Mouse (Mus musculus) forebrain, embryonic 13.5 days (tissue): Measurements from ENCODE around the gene Ovol3. TPM values are rescaled to one million over a fixed set of nuclear protein-coding genes. Genes with fewer than 3 reads are reported as not detected.
"Not testable (repeated sequence)": the region's sequence is repeated elsewhere in the genome, so short reads cannot be mapped to it uniquely, and the experiment has no call there.

Experiments
- ATAC-seq: fragments of 200-750 bp; cut with Nextera tagmentation; 2 replicates; pipeline ENCODE4 v1.8.0; 2017
- H3K27ac ChIP-seq: fragments of 300-500 bp; sonication (generic); 2 replicates; pipeline ENCODE4 v1.5.1; 2015; ENCODE audit warnings: inconsistent platforms, mild to moderate bottlenecking, moderate library complexity
- H3K27me3 ChIP-seq: fragments of 300-500 bp; sonication (generic); 2 replicates; pipeline ENCODE4 v1.6.1; 2015; ENCODE audit warnings: mild to moderate bottlenecking, inconsistent platforms
- H3K36me3 ChIP-seq: fragments of 300-500 bp; sonication (generic); 2 replicates; pipeline ENCODE4 v1.6.1; 2015; ENCODE audit warnings: mild to moderate bottlenecking, inconsistent platforms; ENCODE audit not compliant: poor library complexity, severe bottlenecking
- H3K4me1 ChIP-seq: fragments of 300-500 bp; sonication (generic); 2 replicates; pipeline ENCODE4 v1.6.1; 2015; ENCODE audit warnings: inconsistent platforms
- H3K4me2 ChIP-seq: fragments of 300-500 bp; sonication (generic); 2 replicates; pipeline ENCODE4 v1.6.1; 2015; ENCODE audit warnings: inconsistent platforms, mild to moderate bottlenecking, moderate library complexity
- H3K4me3 ChIP-seq: fragments of 300-500 bp; sonication (generic); 2 replicates; pipeline ENCODE4 v1.5.1; 2015; ENCODE audit warnings: mild to moderate bottlenecking, inconsistent platforms
- H3K9ac ChIP-seq: fragments of 300-500 bp; sonication (generic); 2 replicates; pipeline ENCODE4 v1.6.1; 2015; ENCODE audit warnings: mild to moderate bottlenecking, inconsistent platforms
- H3K9me3 ChIP-seq: fragments of 300-500 bp; sonication (generic); replicated peaks from 2 replicates; pipeline ENCODE4 v1.6.1; 2016; ENCODE audit warnings: inconsistent platforms
- WGBS: fragments of 180-500 bp; shearing (Covaris S2); methylation state at CpG from one replicate; pipeline ENCODE4 v1.1.7; 2015; 5-methylcytosine and 5-hydroxymethylcytosine counted together
- polyA plus RNA-seq: library from polyadenylated mRNA; unstranded; fragments of >200 nt; fragmentation: Nextera tagmentation; extraction: Ambion mirVana; gene quantifications from 2 replicates; pipeline ENCODE4 v1.2.1, GENCODE M21; 2015

The Ovol3 gene
- polyA plus RNA-seq, 1 experiment from 2014 or later, result not detected

- Histone ChIP-seq H3K36me3 (peaks cover 68% of the 10 kb centered on the region), H3K9ac (no peak overlapping the region), H3K4me3 (no peak overlapping the region), H3K4me1 (no peaks in the 10 kb centered on the region), H3K9me3 (no peaks in the 10 kb centered on the region), H3K4me2 (no peak overlapping the region), H3K27ac (no peak overlapping the region), H3K27me3 (no peaks in the 10 kb centered on the region)
- 85% methylated on average over 2 of the region's 2 CpGs for WGBS
- ATAC-seq, result no peak
Observed at GRCm38 (mm10) chr7:30265041-30265440, 29.5 kb upstream of the Ovol3 start.

GRCm38 (mm10) chr7:30251956-30252954 is 16.7 kb upstream of the Ovol3 start:
- Histone ChIP-seq H3K4me2 (no peak overlapping the region), H3K4me1 (no peaks in the 10 kb centered on the region), H3K27ac (no peak overlapping the region), H3K36me3 (peaks cover 71% of the 10 kb centered on the region), H3K9me3 (no peaks in the 10 kb centered on the region), H3K9ac (no peak overlapping the region), H3K27me3 (no peaks in the 10 kb centered on the region), H3K4me3 (no peak overlapping the region)
- ATAC-seq, result no peak
- WGBS, result 92% methylated on average over 12 of the region's 12 CpGs

- not testable (repeated sequence) for ATAC-seq, H3K9me3 ChIP-seq, H3K27ac ChIP-seq, H3K4me3 ChIP-seq, H3K27me3 ChIP-seq, H3K9ac ChIP-seq, H3K4me2 ChIP-seq
- peaks cover 54% of the 10 kb centered on the region for H3K36me3 ChIP-seq
- 86% methylated on average over 3 of the region's 3 CpGs for WGBS
- H3K4me1 ChIP-seq, result peaks cover 11% of the 10 kb centered on the region
Observed at GRCm38 (mm10) chr7:30237374-30237773, 1.8 kb upstream of the Ovol3 start.

- 91% methylated on average over 8 of the region's 8 CpGs for WGBS
Observed at GRCm38 (mm10) chr7:30235091-30235490, 434 bp downstream of the Ovol3 start.

GRCm38 (mm10) chr7:30234276-30234858 is 1.2 kb downstream of the Ovol3 start:
- no peaks in the 10 kb centered on the region for H3K27me3 ChIP-seq
- no peak for ATAC-seq
- H3K9ac ChIP-seq, result no peak overlapping the region
- peaks cover 20% of the 10 kb centered on the region for H3K4me1 ChIP-seq
- no peak overlapping the region for H3K4me3 ChIP-seq
- no peak overlapping the region for H3K4me2 ChIP-seq
- H3K36me3 ChIP-seq, result peaks cover 29% of the 10 kb centered on the region
- H3K9me3 ChIP-seq, result no peaks in the 10 kb centered on the region
- H3K27ac ChIP-seq, result no peak overlapping the region
- 95% methylated on average over 15 of the region's 15 CpGs for WGBS

More at GRCm38 (mm10) chr7:30235091-30235490, 434 bp downstream of the Ovol3 start:
- Histone ChIP-seq H3K9me3 (no peaks in the 10 kb centered on the region), H3K27ac (no peak overlapping the region), H3K27me3 (no peaks in the 10 kb centered on the region), H3K9ac (no peak overlapping the region), H3K36me3 (peaks cover 32% of the 10 kb centered on the region), H3K4me2 (no peak overlapping the region), H3K4me3 (no peak overlapping the region), H3K4me1 (peaks cover 20% of the 10 kb centered on the region)
- ATAC-seq, result no peak

- Histone ChIP-seq H3K27ac (no peak overlapping the region), H3K4me1 (peaks cover 20% of the 10 kb centered on the region), H3K36me3 (peaks cover 29% of the 10 kb centered on the region), H3K4me2 (peak overlapping the region; percentile 79; the same call in 1 of the 2 replicates), H3K9ac (no peak overlapping the region), H3K9me3 (no peaks in the 10 kb centered on the region), H3K4me3 (peak overlapping the region; percentile 77), H3K27me3 (no peaks in the 10 kb centered on the region)
- ATAC-seq, result no peak
- WGBS, result 92% methylated on average over 20 of the region's 20 CpGs
Observed at GRCm38 (mm10) chr7:30233387-30233786, 2.1 kb downstream of the Ovol3 start.

- peak overlapping the region; percentile 80 for H3K9ac ChIP-seq
- H3K4me2 ChIP-seq, result peak overlapping the region; percentile 79
- peaks cover 36% of the 10 kb centered on the region for H3K36me3 ChIP-seq
- peak overlapping the region; percentile 77 for H3K4me3 ChIP-seq
- H3K4me1 ChIP-seq, result peaks cover 20% of the 10 kb centered on the region
- no peaks in the 10 kb centered on the region for H3K27me3 ChIP-seq
- WGBS, result 4% methylated on average over 24 of the region's 24 CpGs
- peak overlapping the region; percentile 97 for H3K27ac ChIP-seq
- H3K9me3 ChIP-seq, result no peaks in the 10 kb centered on the region
- peak; percentile 0 for ATAC-seq
Observed at GRCm38 (mm10) chr7:30232631-30233148, 2.8 kb downstream of the Ovol3 start.

GRCm38 (mm10) chr7:30231669-30232454 is 3.7 kb downstream of the Ovol3 start, which contains the start of the genes Polr2i and Tbcb:
Gene Polr2i, plus strand, starts transcription at chr7:30231948.
Gene Tbcb, minus strand, starts transcription at chr7:30232272.
- Histone ChIP-seq H3K4me1 (peaks cover 20% of the 10 kb centered on the region), H3K9me3 (no peaks in the 10 kb centered on the region), H3K9ac (peak within 1 kb of the TSS; percentile 80), H3K4me2 (peak within 1 kb of the TSS; percentile 79), H3K36me3 (peaks cover 45% of the 10 kb centered on the region), H3K4me3 (peak within 1 kb of the TSS; percentile 77), H3K27me3 (no peaks in the 10 kb centered on the region), H3K27ac (peak within 1 kb of the TSS; percentile 97)
- under 1% methylated on average over 67 of the region's 67 CpGs for WGBS
- peak; percentile 97 for ATAC-seq

- peak overlapping the region; percentile 80 for H3K9ac ChIP-seq
- peaks cover 20% of the 10 kb centered on the region for H3K4me1 ChIP-seq
- no peaks in the 10 kb centered on the region for H3K9me3 ChIP-seq
- H3K27ac ChIP-seq, result peak overlapping the region; percentile 57
- no peak for ATAC-seq
- peak overlapping the region; percentile 79 for H3K4me2 ChIP-seq
- no peaks in the 10 kb centered on the region for H3K27me3 ChIP-seq
- peaks cover 50% of the 10 kb centered on the region for H3K36me3 ChIP-seq
- H3K4me3 ChIP-seq, result peak overlapping the region; percentile 77
- under 1% methylated on average over 16 of the region's 16 CpGs for WGBS
Observed at GRCm38 (mm10) chr7:30231328-30231668, 4.2 kb downstream of the Ovol3 start.

GRCm38 (mm10) chr7:30224206-30224605 is 11.3 kb downstream of the Ovol3 start:
- Histone ChIP-seq H3K27me3 (no peaks in the 10 kb centered on the region), H3K36me3 (peaks cover 61% of the 10 kb centered on the region), H3K4me3 (no peak overlapping the region), H3K9me3 (no peaks in the 10 kb centered on the region), H3K27ac (no peak overlapping the region), H3K4me2 (no peak overlapping the region), H3K9ac (no peak overlapping the region), H3K4me1 (peaks cover 9% of the 10 kb centered on the region)
- WGBS, result 93% methylated on average over 12 of the region's 12 CpGs
- ATAC-seq, result no peak

GRCm38 (mm10) chr7:30222205-30222604 is 13.3 kb downstream of the Ovol3 start:
- ATAC-seq, result no peak
- 92% methylated on average over 5 of the region's 5 CpGs for WGBS

More at GRCm38 (mm10) chr7:30222205-30222604, 13.3 kb downstream of the Ovol3 start:
- Histone ChIP-seq H3K9me3 (no peaks in the 10 kb centered on the region), H3K4me3 (no peak overlapping the region), H3K9ac (no peak overlapping the region), H3K4me1 (peaks cover 13% of the 10 kb centered on the region), H3K4me2 (no peak overlapping the region), H3K36me3 (peaks cover 49% of the 10 kb centered on the region), H3K27ac (no peak overlapping the region), H3K27me3 (no peaks in the 10 kb centered on the region)
